Mouse (Mus musculus) R1 (cell line): ENCODE measurements around the gene Gm37419.
A peak's percentile ranks its signal among the peaks of the same experiment; 100 is the strongest.

Experiments
- DNase-seq: peaks from one replicate; pipeline ENCODE4 v3.0.0-alpha.2; 2018; ENCODE audit warnings: low read depth, low spot score

Gm37419 gene

DNA sequence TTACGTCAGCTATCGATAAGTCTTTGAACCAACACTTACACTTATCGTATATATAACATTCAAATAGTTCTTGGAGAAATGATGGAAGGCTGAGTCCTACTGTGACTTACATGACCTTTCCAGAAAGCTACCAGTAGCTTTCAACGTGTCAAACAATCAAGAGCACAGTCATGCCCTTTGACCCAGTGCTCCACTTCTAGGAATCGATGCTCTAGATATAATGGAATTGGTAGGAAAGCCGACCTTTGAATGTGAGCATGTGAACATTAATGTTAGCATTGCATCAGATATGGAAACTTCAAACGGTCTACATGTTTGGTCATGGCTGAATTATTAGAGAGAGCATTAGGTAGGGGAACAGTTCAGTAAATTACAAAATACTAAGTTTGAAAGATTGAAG is 8.1 kb downstream of the Gm37419 start:
- DNase-seq, result no peak

GRCm38 (mm10) chr16:23997228-23997627 is 8.9 kb downstream of the Gm37419 start:
- no peak for DNase-seq

- no peak for DNase-seq
Measured at GRCm38 (mm10) chr16:23997912-23998311, 9.6 kb downstream of the Gm37419 start.

- DNase-seq, result no peak
Measured at GRCm38 (mm10) chr16:24005928-24006327, 17.6 kb downstream of the Gm37419 start.

DNA sequence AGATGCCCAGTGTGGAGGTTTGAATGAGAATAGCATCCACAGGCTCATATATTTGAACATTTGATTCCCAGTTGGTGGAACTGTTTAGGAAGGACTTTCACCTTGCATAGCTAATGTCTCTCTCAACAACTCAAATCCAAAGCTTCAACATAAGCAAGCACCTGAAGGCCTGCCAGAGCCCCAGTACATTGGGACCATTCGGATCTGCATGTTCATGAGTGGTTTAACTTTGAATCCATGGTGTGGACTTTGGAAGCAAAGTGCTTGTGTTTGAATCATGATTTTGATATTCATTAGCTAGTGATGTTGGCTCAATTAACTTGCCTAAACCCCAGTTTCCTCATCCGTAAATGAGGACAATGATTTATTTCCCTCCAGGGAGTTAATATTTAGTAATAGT is 21.6 kb downstream of the Gm37419 start:
- no peak for DNase-seq

DNA sequence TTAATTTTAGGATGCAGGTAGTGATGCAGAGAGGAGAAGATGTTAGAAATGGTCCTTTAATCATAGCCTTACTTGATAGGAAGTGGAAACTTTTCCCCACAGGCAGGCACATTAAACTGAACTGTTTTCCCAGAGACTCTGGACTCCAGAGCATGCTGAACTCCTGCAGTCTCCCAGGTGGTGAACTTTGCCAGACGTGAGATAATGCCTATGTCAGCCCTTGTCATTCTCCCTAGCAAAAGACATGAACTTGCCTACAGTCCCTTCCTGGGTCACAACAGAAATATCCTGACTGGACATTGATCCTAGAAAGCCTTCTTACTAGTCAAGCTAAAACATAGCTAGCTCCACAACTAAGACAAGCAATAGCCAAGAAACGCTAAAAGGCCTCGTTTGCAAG is 23.0 kb downstream of the Gm37419 start:
- DNase-seq, result no peak

DNA sequence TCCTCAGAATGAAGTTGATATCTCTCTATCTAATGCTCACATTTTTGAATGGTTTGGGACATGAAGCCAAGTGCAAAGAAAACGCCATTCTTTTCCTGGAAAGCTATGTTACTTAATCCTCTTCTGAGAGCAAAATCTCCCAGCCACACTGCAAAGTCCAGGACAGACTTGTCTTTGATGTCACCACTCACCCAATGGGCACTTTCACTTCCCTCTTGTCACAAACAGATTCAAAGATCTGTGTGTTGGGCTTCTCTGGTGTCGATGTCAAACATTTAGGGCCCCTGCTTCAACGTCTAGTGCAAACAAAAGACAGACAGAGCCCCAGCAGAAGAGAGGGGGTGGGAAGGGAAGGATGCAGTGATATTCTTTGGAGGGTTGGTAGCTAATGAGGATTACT is 23.8 kb downstream of the Gm37419 start:
- DNase-seq, result no peak

GRCm38 (mm10) chr16:24014378-24014777 is 26.1 kb downstream of the Gm37419 start:
- DNase-seq, result no peak

DNA sequence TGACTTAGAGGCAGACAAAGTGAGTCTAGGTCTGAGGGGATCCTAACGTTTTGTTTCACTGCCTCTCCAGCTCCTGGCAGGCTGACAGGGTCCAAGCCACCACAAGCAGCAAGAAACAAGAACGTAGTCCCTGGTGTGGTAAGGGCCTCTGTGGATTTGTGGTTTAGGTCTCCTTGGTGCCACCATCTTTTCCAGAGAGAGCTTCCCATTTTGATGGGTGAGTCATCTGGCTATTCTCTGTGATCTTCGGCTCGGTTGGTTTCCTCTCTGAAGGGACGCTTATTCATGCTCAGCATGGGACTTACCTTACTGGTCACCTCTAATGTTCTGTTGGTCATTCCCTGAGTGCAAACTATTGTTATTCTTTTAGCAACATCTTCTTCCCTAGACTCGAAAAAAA is 28.0 kb downstream of the Gm37419 start:
- DNase-seq, result no peak

DNA sequence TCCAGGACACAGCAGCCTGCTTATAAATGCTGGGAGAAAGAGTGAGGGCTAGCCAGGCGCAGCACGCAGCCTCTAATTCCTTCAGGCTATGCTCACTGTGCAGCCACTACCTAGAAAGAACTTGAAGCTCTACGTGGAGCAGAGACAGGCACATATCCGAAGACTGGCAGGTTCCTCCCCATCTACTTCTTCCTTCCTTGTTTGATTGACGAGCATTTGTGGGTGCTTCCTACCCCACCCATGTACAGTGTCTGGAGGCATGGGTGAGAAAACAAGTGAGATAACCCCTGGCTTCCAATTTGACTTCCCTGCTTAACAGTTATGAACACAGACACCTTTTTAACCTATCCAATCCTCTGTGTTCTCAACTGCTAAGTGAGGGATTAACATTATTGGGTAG is 28.5 kb downstream of the Gm37419 start:
- DNase-seq, result no peak

DNA sequence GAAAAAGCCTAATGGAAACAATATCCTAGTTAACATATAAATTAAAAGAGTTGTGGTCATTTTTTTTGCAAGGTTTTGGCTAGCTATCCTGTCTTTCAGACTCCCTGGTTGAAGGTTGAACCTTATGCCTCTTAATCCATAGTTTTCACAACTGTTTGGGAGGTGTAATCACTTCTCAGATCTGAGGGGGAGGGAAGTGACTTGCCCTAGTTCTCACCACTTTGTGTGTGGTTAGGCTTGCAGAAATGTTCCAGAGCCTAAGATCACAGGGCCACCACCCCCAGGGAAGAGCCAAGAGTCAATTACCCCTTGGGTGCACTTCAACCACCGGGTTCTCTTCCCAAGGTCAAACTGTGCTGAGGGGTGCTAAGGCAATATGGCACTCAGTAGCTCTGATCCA is 33.4 kb downstream of the Gm37419 start:
- no peak for DNase-seq

DNA sequence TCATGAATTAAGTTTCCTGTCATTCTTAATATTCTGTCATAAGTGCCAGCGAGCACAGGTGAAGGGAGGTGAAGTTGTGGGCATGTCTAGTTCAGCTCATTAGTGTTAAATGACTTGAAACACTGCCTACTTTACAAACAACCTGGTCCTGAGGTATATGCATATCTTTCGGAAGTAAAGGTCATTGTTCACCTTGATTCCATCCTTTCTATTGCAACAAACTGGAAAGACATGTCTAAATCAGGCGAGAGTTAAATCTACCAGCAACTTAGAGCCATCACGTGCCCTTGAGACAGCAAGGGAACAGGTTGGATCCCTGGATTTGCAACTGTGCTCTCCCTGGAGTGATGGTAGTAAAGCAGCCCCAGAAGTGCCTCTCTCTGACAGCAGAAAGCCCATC is 34.3 kb downstream of the Gm37419 start:
- no peak for DNase-seq

GRCm38 (mm10) chr16:24025442-24025841 is 37.2 kb downstream of the Gm37419 start:
- DNase-seq, result no peak

GRCm38 (mm10) chr16:24029965-24030672 is 41.8 kb downstream of the Gm37419 start:
- DNase-seq, result peak; percentile 26

DNA sequence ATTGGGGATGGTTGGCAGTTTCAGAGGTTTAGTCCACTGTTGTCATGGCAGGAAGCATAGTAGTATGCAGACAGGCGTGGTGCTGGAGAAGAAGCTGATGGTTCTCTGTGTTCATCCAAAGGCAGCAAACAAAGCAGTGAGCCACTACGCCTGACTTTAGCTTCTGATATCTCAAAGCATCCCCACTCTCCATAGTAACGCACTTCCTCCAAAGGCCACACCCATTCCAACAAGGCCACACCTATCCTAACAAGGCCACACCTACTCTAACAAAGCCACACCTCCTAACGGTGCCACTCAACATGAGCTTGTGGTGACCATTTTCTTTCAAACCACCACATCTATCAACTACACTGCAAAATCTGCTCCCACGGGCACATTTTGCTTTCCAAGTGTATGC is 45.0 kb downstream of the Gm37419 start:
- peak; percentile 72 for DNase-seq

GRCm38 (mm10) chr16:24034450-24034849 is 46.2 kb downstream of the Gm37419 start:
- no peak for DNase-seq

- DNase-seq, result no peak
Measured at GRCm38 (mm10) chr16:24035767-24036166, 47.5 kb downstream of the Gm37419 start.

DNA sequence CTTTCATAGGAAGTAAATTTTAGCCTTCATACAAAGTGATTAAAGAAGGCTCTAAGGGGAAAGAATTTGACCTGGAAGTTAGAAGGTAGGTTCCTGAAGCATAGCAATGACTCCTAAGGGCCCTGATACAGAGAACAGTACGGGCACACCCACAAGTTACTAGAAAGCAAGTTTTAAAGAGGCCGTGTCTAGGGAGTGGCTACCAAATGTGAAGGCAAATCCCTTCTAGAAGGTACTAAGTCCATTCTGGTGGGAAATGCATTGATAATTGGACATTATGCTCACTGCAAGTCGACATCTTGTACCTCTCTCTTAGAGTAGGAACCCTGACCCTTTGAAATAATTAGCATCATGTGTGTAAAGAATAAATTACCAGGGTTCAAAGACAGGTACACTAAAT is 48.1 kb downstream of the Gm37419 start:
- no peak for DNase-seq
